Mouse (Mus musculus): ENCODE measurements around the gene Ccdc169. TPM values are rescaled to one million over a fixed set of nuclear protein-coding genes. Genes with fewer than 3 reads are reported as not detected.
"Not testable (repeated sequence)": the region's sequence is repeated elsewhere in the genome, so short reads cannot be mapped to it uniquely, and the experiment has no call there.

The Ccdc169 gene
- polyA plus RNA-seq, 1 experiment: 0.19 TPM

DNA sequence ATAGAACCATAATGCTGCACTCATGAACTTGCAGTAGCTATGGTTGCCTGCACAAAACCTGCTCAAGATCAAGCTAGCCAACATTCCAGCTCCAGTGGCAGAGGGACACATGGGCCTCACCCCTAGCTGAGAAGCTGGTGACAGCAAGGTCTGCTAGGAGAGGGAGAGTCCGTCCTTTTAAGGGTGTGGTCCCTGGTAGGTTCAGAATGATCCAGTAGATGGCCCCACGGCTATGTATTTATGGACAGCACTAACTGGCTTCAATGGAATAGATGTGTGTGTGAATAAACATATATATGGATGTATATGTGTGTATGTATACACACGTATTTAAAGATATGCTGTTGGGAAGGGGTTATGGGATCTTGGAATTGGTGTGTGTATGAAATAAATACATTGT, 35.3 kb downstream of the Ccdc169 start:
- no peak overlapping the region for H3K27ac ChIP-seq (ENCODE audit: insufficient read depth, low read length)
- no peaks in the 10 kb centered on the region for H3K4me1 ChIP-seq (ENCODE audit: control insufficient read depth, insufficient read depth, low read length)
- H3K4me3 ChIP-seq (ENCODE audit: insufficient read depth, low read length): no peak overlapping the region
- TF ChIP-seq POLR2A (IDR thresholded peaks at IDR 0.05; ENCODE audit: extremely low read depth, insufficient read depth, low read length): no peak
- no peak for TF ChIP-seq CTCF (IDR thresholded peaks at IDR 0.05; ENCODE audit: extremely low read depth, insufficient read depth, low read length)

DNA sequence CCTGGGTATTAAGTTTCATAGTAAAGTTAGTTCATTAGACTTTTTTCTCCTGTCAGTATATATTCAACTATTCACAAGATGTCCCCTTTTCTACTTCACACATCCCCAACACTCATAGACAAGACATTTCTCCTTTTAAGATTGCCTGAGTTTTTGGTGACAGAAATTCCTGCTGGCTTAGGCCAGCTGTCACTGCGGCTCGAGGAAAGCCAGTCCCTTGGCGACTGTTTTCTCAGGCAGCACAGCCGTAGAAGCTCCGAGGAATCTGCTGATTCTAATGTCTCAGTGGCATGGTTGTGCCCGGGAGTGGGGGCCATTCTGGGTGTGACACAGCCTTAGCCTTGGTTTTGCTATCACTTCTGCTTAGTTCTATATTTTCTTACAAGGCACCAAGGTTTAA, 40.1 kb downstream of the Ccdc169 start:
- H3K4me1 ChIP-seq (ENCODE audit: control insufficient read depth, insufficient read depth, low read length): no peaks in the 10 kb centered on the region
- no peak overlapping the region for H3K4me3 ChIP-seq (ENCODE audit: insufficient read depth, low read length)
- TF ChIP-seq POLR2A (IDR thresholded peaks at IDR 0.05; ENCODE audit: extremely low read depth, insufficient read depth, low read length): no peak
- TF ChIP-seq CTCF (IDR thresholded peaks at IDR 0.05; ENCODE audit: extremely low read depth, insufficient read depth, low read length): no peak
- H3K27ac ChIP-seq (ENCODE audit: insufficient read depth, low read length): no peak overlapping the region

DNA sequence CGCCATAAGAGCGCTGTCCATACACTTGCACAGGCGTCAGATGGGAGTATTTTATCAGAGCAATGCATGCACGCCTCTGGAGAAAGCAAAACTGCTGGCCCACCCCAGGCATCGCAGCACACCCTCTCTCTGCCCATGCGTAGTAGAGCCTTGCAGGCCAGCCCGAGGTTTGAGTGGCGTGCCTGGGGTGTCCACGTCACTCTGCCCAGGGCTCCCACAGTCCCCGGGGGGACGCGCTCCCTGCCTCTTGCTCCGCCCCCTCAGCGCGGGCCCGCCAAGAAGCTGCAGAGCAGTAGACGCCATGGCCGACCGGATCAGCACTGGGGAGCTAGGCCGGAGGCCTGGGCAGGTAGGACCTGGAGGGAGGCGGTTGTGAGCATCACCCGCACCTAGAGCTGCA, 44.6 kb downstream of the Ccdc169 start, which contains the start of gene Sohlh2:
Sohlh2 (plus strand) TSS at position 263 of the 400 bp plus-strand sequence.
- Histone ChIP-seq H3K4me1 (ENCODE audit: control insufficient read depth, insufficient read depth, low read length) (no peaks in the 10 kb centered on the region), H3K27ac (ENCODE audit: insufficient read depth, low read length) (no peak within 1 kb of the TSS), H3K4me3 (ENCODE audit: insufficient read depth, low read length) (no peak within 1 kb of the TSS)
- TF ChIP-seq POLR2A (IDR thresholded peaks at IDR 0.05; ENCODE audit: extremely low read depth, insufficient read depth, low read length) (no peak), CTCF (IDR thresholded peaks at IDR 0.05; ENCODE audit: extremely low read depth, insufficient read depth, low read length) (no peak)

DNA sequence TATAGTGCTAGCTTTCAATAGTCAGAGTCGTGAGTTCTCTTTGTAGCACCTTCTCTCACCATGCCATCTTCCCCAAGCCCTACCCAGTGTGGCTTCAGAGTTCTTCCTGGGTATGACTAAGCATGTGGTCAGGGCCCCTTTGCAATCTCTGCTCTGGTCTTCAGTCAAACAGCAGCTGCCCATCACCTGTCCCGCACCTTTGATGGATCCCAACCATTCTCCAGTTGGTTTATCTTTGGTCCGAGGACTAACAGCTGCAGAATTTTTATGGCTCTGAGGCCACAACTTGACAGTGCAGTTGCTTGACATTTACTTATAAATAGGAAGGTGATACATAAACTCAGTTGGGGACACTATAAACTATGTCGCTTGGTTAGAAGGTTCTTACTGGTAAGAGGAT, 54.5 kb downstream of the Ccdc169 start:
- TF ChIP-seq CTCF (IDR thresholded peaks at IDR 0.05; ENCODE audit: extremely low read depth, insufficient read depth, low read length): no peak
- Histone ChIP-seq H3K4me1 (ENCODE audit: control insufficient read depth, insufficient read depth, low read length) (no peaks in the 10 kb centered on the region), H3K4me3 (ENCODE audit: insufficient read depth, low read length) (no peak overlapping the region), H3K27ac (ENCODE audit: insufficient read depth, low read length) (no peak overlapping the region)

DNA sequence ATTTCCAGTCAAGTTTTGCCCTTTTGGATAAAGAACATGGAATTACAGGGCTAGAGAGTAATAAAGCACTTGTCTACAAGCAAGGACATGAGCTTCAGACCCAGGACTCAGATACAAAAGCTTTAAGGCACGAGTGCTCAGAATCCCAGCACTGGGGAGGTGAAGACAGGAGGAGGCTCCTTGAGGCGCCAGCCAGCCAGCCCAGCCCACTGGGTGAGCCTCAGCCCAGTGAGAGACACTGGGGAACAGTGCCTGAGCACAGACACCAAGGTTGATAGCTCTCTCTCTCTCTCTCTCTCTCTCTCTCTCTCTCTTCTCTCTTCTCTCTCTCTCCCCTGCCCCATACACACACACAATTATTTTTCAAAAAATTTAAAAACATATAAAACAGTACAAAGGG, 56.2 kb downstream of the Ccdc169 start:
- H3K4me1 ChIP-seq (ENCODE audit: control insufficient read depth, insufficient read depth, low read length): no peaks in the 10 kb centered on the region
- no peak overlapping the region for H3K27ac ChIP-seq (ENCODE audit: insufficient read depth, low read length)
- no peak overlapping the region for H3K4me3 ChIP-seq (ENCODE audit: insufficient read depth, low read length)
- TF ChIP-seq CTCF (IDR thresholded peaks at IDR 0.05; ENCODE audit: extremely low read depth, insufficient read depth, low read length) (no peak), POLR2A (IDR thresholded peaks at IDR 0.05; ENCODE audit: extremely low read depth, insufficient read depth, low read length) (no peak)

DNA sequence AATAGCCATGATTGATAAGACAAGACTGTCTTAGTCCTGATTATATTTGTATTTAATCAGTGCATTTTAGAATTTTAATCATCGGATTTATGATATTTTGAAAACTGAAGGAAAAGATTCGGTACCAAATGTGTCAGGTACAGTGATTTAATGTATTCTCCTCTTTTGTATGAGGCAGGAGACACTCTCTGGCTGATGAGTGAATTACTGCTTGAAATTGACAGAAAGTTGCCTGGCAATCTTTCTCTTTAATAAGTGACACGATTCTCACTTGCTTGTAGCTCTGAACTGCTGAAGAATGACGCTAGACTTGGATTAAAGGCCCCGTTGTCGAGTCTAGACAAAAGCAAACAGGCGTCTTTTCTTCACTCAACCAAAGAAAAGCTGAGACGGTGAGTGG, 57.7 kb downstream of the Ccdc169 start:
- TF ChIP-seq POLR2A (IDR thresholded peaks at IDR 0.05; ENCODE audit: extremely low read depth, insufficient read depth, low read length) (no peak), CTCF (IDR thresholded peaks at IDR 0.05; ENCODE audit: extremely low read depth, insufficient read depth, low read length) (no peak)
- no peaks in the 10 kb centered on the region for H3K4me1 ChIP-seq (ENCODE audit: control insufficient read depth, insufficient read depth, low read length)
- H3K4me3 ChIP-seq (ENCODE audit: insufficient read depth, low read length): no peak overlapping the region
- no peak overlapping the region for H3K27ac ChIP-seq (ENCODE audit: insufficient read depth, low read length)

DNA sequence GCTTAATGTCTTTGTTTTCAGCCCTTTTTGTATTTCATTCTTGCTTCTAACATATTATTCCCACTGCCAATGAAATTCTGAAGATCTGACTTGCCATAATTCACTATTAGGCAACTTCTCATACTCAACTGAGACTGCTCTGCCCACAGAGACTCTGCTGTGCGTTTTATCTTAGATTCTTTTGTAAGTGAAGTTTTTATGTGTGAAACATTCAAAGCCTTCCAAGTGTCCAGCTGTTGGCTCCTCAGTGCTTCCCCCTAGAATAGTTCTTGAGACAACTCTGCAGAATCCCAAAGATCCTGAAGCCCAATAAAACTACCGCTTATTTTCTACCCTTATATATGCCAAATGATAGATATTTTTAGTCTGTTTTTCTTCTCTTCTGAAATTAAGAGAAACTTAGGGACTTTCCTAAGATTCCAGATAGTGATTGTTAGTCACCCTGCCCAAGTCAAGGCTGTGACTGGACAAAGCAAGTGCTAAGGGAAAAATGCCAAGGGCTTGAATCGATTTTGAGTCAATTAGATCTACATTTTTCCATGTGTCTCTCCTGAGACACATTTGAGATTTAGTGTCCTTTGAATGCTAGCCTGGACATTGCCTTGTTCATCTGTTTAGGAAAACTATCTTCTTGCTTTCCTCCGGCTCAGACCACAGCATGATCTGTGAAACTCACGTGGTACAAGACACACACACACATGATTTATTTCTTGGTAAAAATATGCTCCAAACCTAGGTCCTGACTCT, 58.6 kb downstream of the Ccdc169 start:
- Histone ChIP-seq H3K4me1 (ENCODE audit: control insufficient read depth, insufficient read depth, low read length) (no peaks in the 10 kb centered on the region), H3K4me3 (ENCODE audit: insufficient read depth, low read length) (no peak overlapping the region), H3K27ac (ENCODE audit: insufficient read depth, low read length) (no peak overlapping the region)
- no peak for TF ChIP-seq POLR2A (IDR thresholded peaks at IDR 0.05; ENCODE audit: extremely low read depth, insufficient read depth, low read length)
- no peak for TF ChIP-seq CTCF (IDR thresholded peaks at IDR 0.05; ENCODE audit: extremely low read depth, insufficient read depth, low read length)

DNA sequence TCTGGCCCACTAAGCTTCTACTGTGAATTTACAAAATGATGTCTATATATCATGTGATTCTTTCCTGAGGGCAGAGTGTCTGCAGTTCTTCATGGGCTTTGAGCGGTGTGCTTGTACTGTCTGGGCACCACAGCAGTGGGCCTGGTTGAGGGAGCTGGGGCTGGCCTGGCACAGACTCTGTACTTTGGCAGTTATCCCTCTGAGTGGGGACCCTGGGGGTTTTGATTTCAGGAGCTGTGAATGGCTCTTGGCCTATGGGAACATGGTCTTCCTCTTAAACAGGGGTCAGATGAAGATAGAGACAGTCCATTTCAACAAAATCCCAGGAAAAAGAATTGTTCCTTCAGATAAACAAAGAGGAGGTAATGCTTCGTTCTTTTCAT, 59.2 kb downstream of the Ccdc169 start:
- no peak for TF ChIP-seq CTCF (IDR thresholded peaks at IDR 0.05; ENCODE audit: extremely low read depth, insufficient read depth, low read length)
- Histone ChIP-seq H3K4me3 (ENCODE audit: insufficient read depth, low read length) (no peak overlapping the region), H3K27ac (ENCODE audit: insufficient read depth, low read length) (no peak overlapping the region), H3K4me1 (ENCODE audit: control insufficient read depth, insufficient read depth, low read length) (no peaks in the 10 kb centered on the region)

DNA sequence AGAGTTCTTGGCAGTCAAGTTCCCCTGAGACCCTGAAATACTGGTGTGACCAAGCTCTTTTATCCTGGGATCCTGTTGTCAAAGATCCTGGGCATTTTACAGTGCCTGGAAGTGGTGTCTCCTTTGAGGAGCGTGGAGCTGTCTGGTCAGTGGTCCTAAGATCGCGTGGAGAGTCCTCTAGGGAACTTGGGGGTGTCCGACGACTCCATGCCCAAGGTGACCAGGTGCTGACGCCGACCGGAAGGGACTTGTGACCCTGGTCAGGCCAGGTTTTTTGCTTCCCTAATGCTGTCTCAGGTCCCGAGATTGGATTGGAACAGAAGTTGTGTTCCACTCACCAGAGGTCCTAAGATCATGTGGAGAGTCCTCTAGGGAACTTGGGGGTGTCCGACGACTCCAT, 66.5 kb downstream of the Ccdc169 start:
- not testable (repeated sequence) for H3K27ac ChIP-seq (ENCODE audit: insufficient read depth, low read length); H3K4me3 ChIP-seq (ENCODE audit: insufficient read depth, low read length)

DNA sequence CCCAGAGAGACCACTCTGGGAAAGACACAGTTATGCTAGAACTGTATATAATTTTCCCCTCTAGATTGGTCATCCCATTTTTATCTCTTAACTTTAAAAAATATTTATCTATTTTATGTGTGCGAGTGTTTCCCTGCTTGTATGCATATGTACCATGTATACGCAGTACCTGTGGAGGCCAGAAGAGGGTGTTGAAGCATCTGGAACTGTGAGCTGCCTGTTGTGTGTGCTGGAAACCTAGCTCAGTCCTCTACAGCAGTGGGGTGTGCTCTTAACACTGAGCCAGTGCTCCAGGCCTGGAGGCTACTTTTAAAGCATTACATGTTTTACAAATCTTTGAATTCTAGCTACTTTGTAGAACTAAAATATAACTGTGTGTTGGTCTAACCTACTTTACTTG, 69.3 kb downstream of the Ccdc169 start:
- H3K4me3 ChIP-seq (ENCODE audit: insufficient read depth, low read length): no peak overlapping the region
- no peak for TF ChIP-seq POLR2A (IDR thresholded peaks at IDR 0.05; ENCODE audit: extremely low read depth, insufficient read depth, low read length)
- TF ChIP-seq CTCF (IDR thresholded peaks at IDR 0.05; ENCODE audit: extremely low read depth, insufficient read depth, low read length): no peak

More for the DNA sequence above, 66.5 kb downstream of the Ccdc169 start:
- H3K4me1 ChIP-seq (ENCODE audit: control insufficient read depth, insufficient read depth, low read length): not testable (repeated sequence)

More for the DNA sequence above, 69.3 kb downstream of the Ccdc169 start:
- no peak overlapping the region for H3K27ac ChIP-seq (ENCODE audit: insufficient read depth, low read length)
- H3K4me1 ChIP-seq (ENCODE audit: control insufficient read depth, insufficient read depth, low read length): no peaks in the 10 kb centered on the region
